Mouse (Mus musculus): ENCODE results near the gene Umps.

GRCm38 (mm10) chr16:33966538-33967282 is at the start of gene Umps:
- no peak for TF ChIP-seq MYOD1 (IDR thresholded peaks at IDR 0.05; ENCODE audit: control insufficient read depth in 1 of 3, insufficient read length in 2 of 3, low read depth in 2 of 3)
- TF ChIP-seq POLR2A (IDR thresholded peaks at IDR 0.05; ENCODE audit: insufficient read length, low read depth): peak; percentile 80
- no peak for TF ChIP-seq MAX (IDR thresholded peaks at IDR 0.05; ENCODE audit: low read depth)
- TF ChIP-seq POLR2AphosphoS2 (IDR thresholded peaks at IDR 0.05; ENCODE audit: insufficient read length, low read depth): peak; percentile 77
- no peak for TF ChIP-seq MYOG (IDR thresholded peaks at IDR 0.05; ENCODE audit: control insufficient read depth in 1 of 3, insufficient read depth in 1 of 3, insufficient read length in 2 of 3, low read depth in 2 of 3)
